In the genomic region with DNA sequence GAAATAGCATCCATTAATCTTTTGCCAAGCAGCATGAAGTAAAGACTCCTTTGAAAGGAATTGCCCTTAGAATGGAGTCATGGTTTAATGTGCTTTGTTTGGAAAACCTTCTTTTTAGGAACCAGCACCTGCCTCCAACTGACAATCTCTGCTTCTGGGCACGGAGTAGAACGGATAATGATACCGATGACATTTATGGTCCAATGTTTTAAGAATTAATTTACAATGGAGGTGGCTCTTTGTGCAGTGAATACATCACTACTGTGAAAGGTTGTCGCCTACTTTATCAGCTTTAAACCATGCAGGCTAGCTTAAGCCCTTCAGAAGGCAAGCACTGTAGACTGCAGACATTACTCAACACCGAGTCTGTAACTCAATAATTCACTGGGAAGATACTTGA, we compare ENCODE assay signal across 34 mouse cellular contexts. TPM values are rescaled to one million over a fixed set of nuclear protein-coding genes. Genes with fewer than 3 reads are reported as not detected.
"Had no signal": no experiment of that assay in that cellular context is flagged by ENCODE, and none has a peak within 500 bp of the region (broad histone marks: within the 10 kb centered on the region; RNA-seq: fewer than 3 reads in every experiment).

No protein-coding gene starts in this region.

- H3K27ac ChIP-seq: embryonic facial prominence, embryonic 10.5 days; embryonic facial prominence, embryonic 12.5 days; embryonic facial prominence, embryonic 13.5 days; embryonic facial prominence, embryonic 15.5 days; forebrain, embryonic 10.5 days; forebrain, embryonic 12.5 days; forebrain, embryonic 13.5 days; forebrain, embryonic 15.5 days; gastrocnemius, adult 2 months had no signal

- H3K9me3 ChIP-seq: embryonic facial prominence, embryonic 10.5 days; embryonic facial prominence, embryonic 12.5 days; embryonic facial prominence, embryonic 13.5 days; embryonic facial prominence, embryonic 15.5 days; forebrain, embryonic 10.5 days; forebrain, embryonic 12.5 days; forebrain, embryonic 13.5 days; forebrain, embryonic 15.5 days had no signal

- H3K9ac ChIP-seq: embryonic facial prominence, embryonic 12.5 days; embryonic facial prominence, embryonic 13.5 days; embryonic facial prominence, embryonic 15.5 days; forebrain, embryonic 12.5 days; forebrain, embryonic 13.5 days; forebrain, embryonic 15.5 days; forebrain, postnatal 0 days had no signal

- H3K4me3 ChIP-seq: embryonic facial prominence, embryonic 10.5 days; embryonic facial prominence, embryonic 12.5 days; embryonic facial prominence, embryonic 13.5 days; embryonic facial prominence, embryonic 15.5 days; erythroblast, embryonic 14.5 days; forebrain, embryonic 10.5 days; forebrain, embryonic 12.5 days; forebrain, embryonic 13.5 days; forebrain, embryonic 15.5 days; gastrocnemius, adult 2 months had no signal

- ATAC-seq: forebrain, embryonic 13.5 days; forebrain, embryonic 14.5 days; forebrain, embryonic 15.5 days; forebrain, embryonic 16.5 days; forebrain, postnatal 0 days had no signal

- H3K4me1 ChIP-seq: embryonic facial prominence, embryonic 12.5 days; embryonic facial prominence, embryonic 13.5 days; embryonic facial prominence, embryonic 15.5 days; forebrain, embryonic 10.5 days; forebrain, embryonic 12.5 days; forebrain, embryonic 13.5 days; forebrain, embryonic 15.5 days had no signal

- H3K4me2 ChIP-seq: embryonic facial prominence, embryonic 12.5 days; embryonic facial prominence, embryonic 13.5 days; embryonic facial prominence, embryonic 15.5 days; forebrain, embryonic 12.5 days; forebrain, embryonic 13.5 days; forebrain, embryonic 15.5 days had no signal

- DNase-seq: cerebellum, adult 18-20 months; cerebellum, adult 2 months; cerebellum, adult 8-10 months; cerebellum, adult 9-10 months; cerebellum, adult 9-11 months; cerebellum, postnatal 10 days; cerebellum, postnatal 14 days; cerebellum, postnatal 25 days; cerebellum, postnatal 36 days; embryo, embryonic 11 days; forebrain, postnatal 0 days; gastrocnemius, adult 2 months; gastrocnemius, postnatal 10 days; gastrocnemius, postnatal 14 days; gastrocnemius, postnatal 25 days; gastrocnemius, postnatal 36 days; heart, adult 11 months had no signal

- H3K27me3 ChIP-seq: embryonic facial prominence, embryonic 12.5 days; embryonic facial prominence, embryonic 13.5 days; embryonic facial prominence, embryonic 15.5 days; forebrain, embryonic 12.5 days; forebrain, embryonic 13.5 days; forebrain, embryonic 15.5 days had no signal

- H3K36me3 ChIP-seq: embryonic facial prominence, embryonic 10.5 days; embryonic facial prominence, embryonic 12.5 days; embryonic facial prominence, embryonic 13.5 days; embryonic facial prominence, embryonic 15.5 days; forebrain, embryonic 10.5 days; forebrain, embryonic 12.5 days; forebrain, embryonic 15.5 days had no signal

RNA-seq across cellular contexts. Expression of gene Myf5, which starts 14.2 kb away (rescaled TPM):
- total RNA-seq: common myeloid progenitor, adult 5-6 weeks; forebrain, postnatal 0 days; granulocyte monocyte progenitor cell, adult 5-6 weeks had no signal
- polyA plus RNA-seq: cerebellum, adult 2 months; cortical plate, adult 2 months; erythroblast, embryonic 14.5 days; forebrain, embryonic 11.5 days; forebrain, embryonic 12.5 days; forebrain, embryonic 13.5 days; forebrain, embryonic 14.5 days; forebrain, embryonic 15.5 days; forebrain, embryonic 16.5 days; forebrain, postnatal 0 days; frontal cortex, adult 2 months; gonadal fat pad, adult 2 months had no signal

RNA-seq across cellular contexts. Expression of gene Myf6, which starts 22.8 kb away (rescaled TPM):
- total RNA-seq: common myeloid progenitor, adult 5-6 weeks; forebrain, postnatal 0 days; granulocyte monocyte progenitor cell, adult 5-6 weeks had no signal
- polyA plus RNA-seq: cerebellum, adult 2 months; cortical plate, adult 2 months; erythroblast, embryonic 14.5 days; forebrain, embryonic 10.5 days; forebrain, embryonic 11.5 days; forebrain, embryonic 13.5 days; forebrain, embryonic 14.5 days; forebrain, embryonic 15.5 days; forebrain, embryonic 16.5 days; forebrain, postnatal 0 days; frontal cortex, adult 2 months; gonadal fat pad, adult 2 months had no signal
